11 mouse cellular contexts compared by ENCODE assay signal in the genomic region with DNA sequence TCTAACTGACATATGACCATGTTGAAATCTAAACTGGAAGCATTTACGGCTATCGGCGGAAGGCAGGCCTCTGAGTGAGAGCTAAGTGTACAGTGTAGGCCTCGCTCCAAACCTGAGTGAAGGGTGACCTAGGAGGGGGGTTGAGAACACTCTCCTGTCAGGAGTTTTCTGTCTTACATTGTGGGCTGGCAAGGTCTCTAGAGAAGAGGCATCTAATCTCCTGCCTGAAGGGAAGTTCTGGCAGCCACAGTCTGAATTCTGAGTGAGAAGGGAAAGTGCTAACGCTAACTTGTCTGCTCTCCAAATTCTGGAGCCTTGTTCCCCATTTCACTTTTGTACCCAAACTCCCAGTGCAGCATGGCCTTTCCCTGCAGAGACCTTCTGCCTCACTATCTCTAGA. TPM values are rescaled to one million over a fixed set of nuclear protein-coding genes. Genes with fewer than 3 reads are reported as not detected.
DNase-seq lines count a peak whose midpoint lies in the region; ATAC-seq and TF ChIP-seq lines count a peak whose summit lies in the region.
"Had no signal": no experiment of that assay in that cellular context is flagged by ENCODE, and none has a peak within 500 bp of the region (broad histone marks: within the 10 kb centered on the region; RNA-seq: fewer than 3 reads in every experiment).

No protein-coding gene starts in this region.

- H3K4me2 ChIP-seq in lung, embryonic 15.5 days, result no peak overlapping the region
- H3K4me2 ChIP-seq in intestine, embryonic 16.5 days (ENCODE audit: low read depth, low read length), result no peak overlapping the region
- H3K4me2 ChIP-seq: liver, embryonic 13.5 days; midbrain, embryonic 12.5 days had no signal

- no peak for TF ChIP-seq CTCF in embryonic fibroblast, embryonic 13.5 days (IDR thresholded peaks at IDR 0.05; ENCODE audit: borderline replicate concordance, insufficient read depth, low read length)

- H3K4me3 ChIP-seq in lung, embryonic 15.5 days, result no peak overlapping the region
- H3K4me3 ChIP-seq in embryonic fibroblast, embryonic 13.5 days (ENCODE audit: insufficient read depth, low read length), result no peak overlapping the region
- H3K4me3 ChIP-seq in intestine, embryonic 16.5 days (ENCODE audit: low read length), result no peak overlapping the region
- H3K4me3 ChIP-seq: liver, embryonic 13.5 days; midbrain, embryonic 12.5 days had no signal

- no peaks in the 10 kb centered on the region for H3K36me3 ChIP-seq in lung, embryonic 15.5 days
- no peaks in the 10 kb centered on the region for H3K36me3 ChIP-seq in intestine, embryonic 16.5 days (ENCODE audit: control insufficient read depth, insufficient read depth, low read length)
- H3K36me3 ChIP-seq: liver, embryonic 13.5 days; midbrain, embryonic 12.5 days had no signal

- peaks cover 4% of the 10 kb centered on the region for H3K4me1 ChIP-seq in lung, embryonic 15.5 days
- peaks cover 37% of the 10 kb centered on the region for H3K4me1 ChIP-seq in embryonic fibroblast, embryonic 13.5 days (ENCODE audit: control insufficient read depth, insufficient read depth, low read length)
- 0 out of 2 replicates have a peak, but pooled peaks cover 9% of the 10 kb centered on the region for H3K4me1 ChIP-seq in intestine, embryonic 16.5 days (ENCODE audit: control insufficient read depth, insufficient read depth, low read length)
- H3K4me1 ChIP-seq: liver, embryonic 13.5 days had no signal

- no peaks in the 10 kb centered on the region for H3K9me3 ChIP-seq in lung, embryonic 15.5 days
- no peaks in the 10 kb centered on the region for H3K9me3 ChIP-seq in intestine, embryonic 16.5 days (ENCODE audit: control insufficient read depth, low read length)
- H3K9me3 ChIP-seq: G1E; liver, embryonic 13.5 days; midbrain, embryonic 12.5 days had no signal

- WGBS in lung, embryonic 15.5 days, result 66% methylated on average over 5 of the region's 5 CpGs
- 85% methylated on average over 5 of the region's 5 CpGs for WGBS in intestine, embryonic 16.5 days

- no peaks in the 10 kb centered on the region for H3K27me3 ChIP-seq in lung, embryonic 15.5 days
- no peaks in the 10 kb centered on the region for H3K27me3 ChIP-seq in intestine, embryonic 16.5 days (replicated peaks; ENCODE audit: control insufficient read depth, insufficient read depth, low read length)
- H3K27me3 ChIP-seq: liver, embryonic 13.5 days; midbrain, embryonic 12.5 days had no signal

- H3K27ac ChIP-seq in lung, embryonic 15.5 days, result peak overlapping the region; percentile 25; the same call in 1 of the 2 replicates
- peak overlapping the region; percentile 92 for H3K27ac ChIP-seq in embryonic fibroblast, embryonic 13.5 days (ENCODE audit: insufficient read depth, low read length)
- H3K27ac ChIP-seq in intestine, embryonic 16.5 days (ENCODE audit: low read length), result peak overlapping the region; percentile 7; the same call in 1 of the 2 replicates
- H3K27ac ChIP-seq: liver, embryonic 13.5 days; midbrain, embryonic 12.5 days had no signal

- DNase-seq in cerebellum, adult 11 months, result peak; percentile 6
- no peak for DNase-seq in cerebellum, postnatal 4 days (ENCODE audit: low spot score in 2 of 2)
- DNase-seq in lung, adult 18-20 months, result no peak
- no peak for DNase-seq in embryo, embryonic 9.5 days (ENCODE audit: extremely low spot score)
- DNase-seq in urinary bladder, postnatal 36 days (ENCODE audit: low spot score in 2 of 2), result no peak
- DNase-seq: liver, embryonic 13.5 days had no signal

- no peak for TF ChIP-seq POLR2A in embryonic fibroblast, embryonic 13.5 days (IDR thresholded peaks at IDR 0.05; ENCODE audit: low read depth, low read length)

- H3K9ac ChIP-seq in lung, embryonic 15.5 days, result no peak overlapping the region
- H3K9ac ChIP-seq in intestine, embryonic 16.5 days (ENCODE audit: low read depth, low read length), result no peak overlapping the region
- H3K9ac ChIP-seq: liver, embryonic 13.5 days; midbrain, embryonic 12.5 days had no signal

- ATAC-seq in lung, embryonic 15.5 days (ENCODE audit: borderline replicate concordance, extremely low read depth, low FRiP score, low TSS enrichment), result peak; percentile 39; the same call in 1 of the 2 replicates
- 0 out of 2 replicates have a peak, but pooled peaks have one; percentile 33 for ATAC-seq in intestine, embryonic 16.5 days

RNA-seq across cellular contexts. Expression of a gene that starts 54.9 kb away (rescaled TPM):
- polyA plus RNA-seq in lung, embryonic 15.5 days (2015; fragmentation: Nextera tagmentation; extraction: Ambion mirVana), result 54.0 and 55.0 TPM in 2 replicates
- polyA plus RNA-seq in embryonic fibroblast, embryonic 13.5 days (2011; ENCODE audit: insufficient read length, low read depth, missing spikeins), result 187 and 323 TPM in 2 replicates
- polyA plus RNA-seq in intestine, embryonic 16.5 days (2015; fragmentation: Nextera tagmentation; extraction: Ambion mirVana), result 34.1 and 38.0 TPM in 2 replicates
- polyA plus RNA-seq: G1E had no signal

Comparison
In these comparisons a context has a peak if more than half of its experiments do, and no peak if none do; other contexts are left out.
1. H3K27ac ChIP-seq: peak in every context shown above with its lines; median percentile 92 in embryonic fibroblast, embryonic 13.5 days; 25 in lung, embryonic 15.5 days; 7 in intestine, embryonic 16.5 days.